Mouse (Mus musculus): ENCODE results near the gene Gm17334.
A peak's percentile ranks its signal among the peaks of the same experiment; 100 is the strongest.

Gene Gm17334

GRCm38 (mm10) chr11:53796409-53797151, 23.6 kb upstream of the Gm17334 start:
- peak; percentile 74 for DNase-seq

GRCm38 (mm10) chr11:53795813-53796212, 22.8 kb upstream of the Gm17334 start:
- DNase-seq: no peak

GRCm38 (mm10) chr11:53794671-53795557, 21.9 kb upstream of the Gm17334 start:
- peak; percentile 65 for DNase-seq

DNA sequence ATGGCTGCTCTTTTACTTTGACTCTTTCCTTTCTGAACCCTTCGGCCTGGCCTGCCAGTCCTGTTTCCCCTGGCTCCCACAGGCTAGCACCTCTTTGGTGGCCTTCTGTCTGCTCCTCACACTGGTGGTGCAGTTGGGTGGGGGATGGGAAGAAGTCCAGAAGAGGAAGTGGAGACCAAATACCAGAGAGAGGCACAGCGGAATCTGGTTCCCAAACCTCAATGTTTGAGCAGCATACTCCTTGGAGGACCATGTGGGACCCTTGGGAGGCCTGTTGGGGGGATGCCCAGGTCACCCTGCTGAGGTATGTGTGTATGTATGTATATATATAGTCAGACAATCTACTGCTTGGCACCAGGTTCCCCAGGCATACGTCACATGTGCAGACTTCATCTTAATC, 21.0 kb upstream of the Gm17334 start:
- no peak for DNase-seq

GRCm38 (mm10) chr11:53792986-53793385, 20.0 kb upstream of the Gm17334 start:
- no peak for DNase-seq

DNA sequence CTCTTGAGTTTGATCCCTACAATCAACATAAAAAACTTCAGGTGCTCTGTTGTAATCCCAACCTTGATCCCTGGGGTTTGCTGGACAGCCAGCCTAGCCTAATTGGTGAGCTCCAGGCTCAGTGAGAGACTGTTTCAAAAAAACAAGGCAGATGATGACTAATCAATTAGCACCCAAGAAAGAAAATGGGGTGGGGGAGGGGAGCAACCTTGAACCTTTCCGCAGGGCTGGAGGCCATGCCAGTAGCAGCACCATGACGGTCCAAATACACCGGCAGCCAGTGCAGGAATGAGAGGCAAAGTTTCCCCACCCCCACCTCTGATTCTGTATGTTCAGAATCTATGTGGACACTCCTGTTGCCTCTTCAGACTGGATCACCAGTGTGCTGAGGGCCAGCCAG, 16.3 kb upstream of the Gm17334 start:
- DNase-seq: no peak

GRCm38 (mm10) chr11:53788196-53788595, 15.2 kb upstream of the Gm17334 start:
- DNase-seq: peak; percentile 73

GRCm38 (mm10) chr11:53786058-53787031, 13.4 kb upstream of the Gm17334 start:
- no peak for DNase-seq

DNA sequence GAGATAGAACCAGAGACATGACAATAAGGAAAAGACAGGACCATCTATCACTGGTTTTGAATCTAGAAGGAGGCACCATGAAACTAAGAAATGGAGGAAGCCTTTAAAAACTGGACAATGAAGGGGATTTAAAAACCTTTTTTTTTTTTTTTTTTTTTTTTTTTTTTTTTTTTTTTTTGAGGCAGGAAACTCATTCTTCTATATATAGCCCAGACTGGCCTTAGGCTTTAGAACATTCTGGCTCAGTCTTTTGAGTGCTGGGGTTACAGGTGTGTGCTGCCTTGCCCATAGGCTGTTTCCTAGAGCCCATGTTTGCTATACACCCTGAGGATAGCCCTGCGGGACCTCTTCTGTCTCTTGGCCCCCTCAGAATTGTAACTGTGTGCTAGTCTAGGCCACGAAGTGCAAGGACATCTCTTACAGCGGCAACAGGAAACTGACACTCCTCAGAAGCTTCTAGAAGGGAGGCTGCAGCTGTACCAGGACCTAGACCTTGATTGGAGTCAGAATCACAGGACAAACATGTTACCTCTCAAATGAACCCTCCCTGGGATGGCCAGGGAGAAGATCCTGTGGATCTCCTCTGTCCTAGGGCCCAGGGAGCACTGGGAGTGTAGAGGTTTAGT, 12.4 kb upstream of the Gm17334 start:
- no peak for DNase-seq

DNA sequence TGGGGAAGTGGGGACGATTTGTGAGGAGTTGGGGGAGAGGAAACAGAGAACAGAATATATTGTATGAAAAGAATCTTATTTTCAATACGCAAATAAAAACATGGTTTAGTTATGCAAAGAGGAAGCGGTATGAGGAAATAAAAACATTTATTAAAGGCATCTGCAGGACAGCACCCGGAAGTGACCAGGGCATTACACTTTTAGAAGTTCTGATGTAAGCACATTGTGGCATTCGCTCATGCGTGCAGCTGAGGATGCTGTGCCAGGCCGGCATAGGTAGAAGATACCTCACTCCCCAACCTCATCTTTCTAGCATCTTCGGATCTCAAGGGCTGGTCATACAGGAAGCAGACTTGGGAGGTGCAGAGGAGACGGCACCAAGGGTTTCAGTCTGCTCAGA, 10.3 kb upstream of the Gm17334 start:
- no peak for DNase-seq

DNA sequence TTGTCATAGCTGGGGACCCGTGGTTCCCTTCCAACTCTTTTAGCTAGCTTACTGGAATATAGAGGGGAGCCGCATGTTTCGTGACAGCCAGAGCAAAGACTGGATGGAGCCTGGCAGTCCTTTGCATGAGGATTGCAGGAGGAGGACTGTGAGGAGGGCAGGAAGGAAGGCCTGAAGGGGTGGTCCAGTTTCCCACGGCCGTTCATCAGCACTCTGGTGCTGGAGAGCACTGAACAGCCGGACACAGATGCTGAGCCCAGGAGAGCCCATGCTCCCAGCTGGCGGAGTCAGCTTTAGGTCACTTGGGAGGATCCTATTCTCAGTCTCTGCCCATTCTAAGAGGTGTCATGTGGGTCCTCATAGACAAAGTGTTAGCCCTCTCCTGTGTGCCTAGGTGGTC, 9.0 kb upstream of the Gm17334 start:
- no peak for DNase-seq

GRCm38 (mm10) chr11:53781201-53781775, 8.3 kb upstream of the Gm17334 start:
- DNase-seq: no peak

DNA sequence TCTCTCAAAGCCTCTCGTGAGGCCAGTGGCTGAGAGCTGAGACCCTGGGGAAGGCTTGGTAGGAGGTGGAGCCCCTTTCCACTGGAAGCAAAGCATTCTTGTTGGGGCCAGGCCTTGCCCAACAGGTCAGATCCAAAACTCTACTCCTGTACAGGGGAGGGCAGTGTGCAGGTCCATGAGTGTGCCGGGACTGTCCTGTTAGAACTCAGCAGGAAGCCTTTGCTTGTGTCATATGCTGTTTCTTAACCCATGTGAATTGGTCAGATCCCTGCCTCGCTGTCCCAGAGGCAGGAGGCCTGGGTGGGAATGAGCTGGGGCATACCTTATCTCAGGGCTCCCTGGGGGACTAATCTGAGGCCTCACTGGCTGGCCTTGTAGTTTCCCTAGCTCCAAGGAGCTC, 7.3 kb upstream of the Gm17334 start:
- no peak for DNase-seq

- no peak for DNase-seq
These were observed 6.8 kb upstream of the Gm17334 start for GRCm38 (mm10) chr11:53779808-53780207.

- DNase-seq: no peak
These were observed 5.5 kb upstream of the Gm17334 start for GRCm38 (mm10) chr11:53778455-53778854.

- no peak for DNase-seq
These were observed 4.7 kb upstream of the Gm17334 start for GRCm38 (mm10) chr11:53777736-53778135.

DNA sequence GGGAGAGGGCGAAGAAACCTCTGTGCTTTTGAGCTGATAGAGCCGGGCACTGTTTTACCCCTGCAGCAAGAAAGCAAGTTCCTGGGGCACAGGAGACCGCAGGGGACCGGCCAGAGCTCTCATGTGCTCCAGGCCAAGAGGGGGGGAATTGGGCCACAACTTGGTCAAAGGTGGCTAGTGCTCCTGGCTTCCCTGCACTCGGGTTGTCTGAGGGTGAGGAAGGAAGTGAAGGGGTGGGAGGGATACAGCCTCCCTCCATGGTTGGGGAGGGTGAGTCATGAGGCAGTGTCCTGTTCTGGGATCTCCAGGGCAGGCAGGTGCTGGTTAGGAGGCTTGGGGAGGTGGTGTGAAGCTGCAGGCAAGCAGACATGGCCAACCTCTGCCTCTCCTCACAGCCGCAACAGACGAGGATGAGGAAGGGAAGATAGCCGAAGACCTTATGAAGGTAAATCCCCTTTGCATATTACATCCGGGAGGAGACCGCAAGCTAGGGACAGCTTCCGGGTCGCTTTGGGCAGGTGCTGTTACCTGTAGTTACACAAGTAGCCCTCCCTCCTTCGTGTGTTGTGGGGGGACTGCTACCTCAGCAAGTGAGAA, 1.8 kb upstream of the Gm17334 start:
- DNase-seq: no peak

GRCm38 (mm10) chr11:53773641-53774360, 814 bp upstream of the Gm17334 start:
- DNase-seq: no peak

DNA sequence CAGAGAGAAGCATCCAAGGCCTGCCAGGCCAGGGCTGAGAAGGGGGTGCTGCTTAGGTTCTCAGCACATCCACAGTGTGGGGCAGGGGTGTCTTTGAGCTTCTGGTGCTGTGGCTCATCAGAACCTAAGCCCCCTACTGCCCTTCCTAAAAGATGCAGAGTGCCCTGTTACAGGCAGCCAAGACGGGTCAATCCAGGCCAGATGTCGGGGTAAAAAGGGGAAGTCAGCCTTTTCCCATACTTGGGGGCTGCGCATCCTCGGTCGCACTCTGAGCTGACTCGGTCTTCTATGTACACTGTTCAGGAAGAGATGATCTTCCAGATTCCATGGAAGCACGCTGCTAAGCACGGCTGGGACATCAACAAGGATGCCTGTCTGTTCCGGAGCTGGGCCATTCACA, 451 bp downstream of the Gm17334 start:
- no peak for DNase-seq

DNA sequence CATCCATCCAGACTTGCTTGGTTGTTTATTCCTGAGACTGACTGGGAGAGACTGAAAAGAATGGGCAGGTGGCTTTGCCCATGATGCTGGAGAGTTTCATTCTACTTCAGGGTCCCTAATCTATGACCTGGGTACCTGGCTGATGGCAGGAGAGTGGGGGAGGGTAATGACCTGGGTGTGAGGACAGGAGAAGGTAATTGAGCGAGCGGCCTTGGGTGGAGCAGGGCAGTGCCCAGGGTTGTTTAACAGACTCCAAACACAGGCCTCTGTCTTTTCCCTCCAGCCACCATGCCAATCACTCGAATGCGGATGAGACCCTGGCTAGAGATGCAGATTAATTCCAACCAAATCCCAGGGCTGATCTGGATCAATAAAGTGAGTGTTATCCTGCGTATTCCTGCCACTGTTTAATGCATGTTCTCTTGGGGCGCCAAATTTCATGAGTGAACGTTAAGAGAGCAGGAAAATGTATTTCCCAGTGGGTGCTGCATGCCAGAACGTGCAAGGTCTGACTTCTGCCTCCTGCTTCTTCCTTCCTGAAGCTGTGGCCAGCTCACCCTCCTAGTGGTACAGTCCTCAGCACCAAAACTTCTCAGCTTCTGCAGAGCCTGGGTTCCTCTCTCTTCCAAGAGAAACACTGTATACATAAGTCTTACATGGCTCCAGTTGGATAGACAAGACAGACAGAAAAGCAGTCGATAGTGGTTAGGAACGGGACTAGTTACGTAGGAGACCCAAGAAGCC, 1.8 kb downstream of the Gm17334 start:
- no peak for DNase-seq
